Mouse (Mus musculus): ENCODE data around the gene Ubr1. TPM values are rescaled to one million over a fixed set of nuclear protein-coding genes. Genes with fewer than 3 reads are reported as not detected.

The Ubr1 gene
- total and polyA plus RNA-seq, 3 experiments: 10.7 to 18.1 (median 16.0) TPM

- Histone ChIP-seq H3K27me3 (replicated peaks) (no peaks in the 10 kb centered on the region), H3K9me3 (replicated peaks; ENCODE audit: low read length) (no peaks in the 10 kb centered on the region), H3K27ac (ENCODE audit: insufficient read depth, low read depth) (no peak overlapping the region), H3K4me3 (replicated peaks in 1 of 3; ENCODE audit: low read depth in 2 of 3, low read length in 2 of 3, poor library complexity in 1 of 3) (peak overlapping the region; percentile 70 to 91 (median 90)), H3K79me2 (replicated peaks; ENCODE audit: control insufficient read depth, extremely low read depth, insufficient read depth, poor library complexity, severe bottlenecking) (0 out of 2 replicates have a peak, but pooled peaks cover 2% of the 10 kb centered on the region), H3K4me1 (ENCODE audit: control insufficient read depth in 1 of 2, insufficient read depth in 2 of 2) (peaks cover 2 to 14% of the 10 kb centered on the region in 2 experiments; a peak in 2 of 4 replicates), H3K36me3 (replicated peaks in 1 of 2; ENCODE audit: control insufficient read depth in 1 of 2, insufficient read depth in 1 of 2, low read length in 1 of 2) (peaks cover 13 to 35% of the 10 kb centered on the region in 2 experiments), H3K4me2 (ENCODE audit: insufficient read depth, low read depth, poor library complexity, severe bottlenecking) (peak overlapping the region; percentile 96), H3K9ac (ENCODE audit: insufficient read depth, low read depth) (peak overlapping the region; percentile 29)
- no peak for TF ChIP-seq POLR2AphosphoS2 (IDR thresholded peaks at IDR 0.05; ENCODE audit: low read depth, low read length)
- no peak for TF ChIP-seq TBP (conservative IDR thresholded peaks at IDR 0.05; ENCODE audit: low read depth, low read length)
- no peak for TF ChIP-seq SMC3 (IDR thresholded peaks at IDR 0.05; ENCODE audit: low read depth, low read length)
- DNase-seq (ENCODE audit: extremely low read depth): no peak
- dilution Hi-C loops (cut with MboI; ENCODE audit: extremely low pct_ligation_motif_present, extremely low pct_unique_long_range_greater_than_20kb, low sequenced_read_pairs) (no loop called here), in situ Hi-C loops (cut with MboI; ENCODE audit: low pct_ligation_motif_present, low pct_unique_long_range_greater_than_20kb, low sequenced_read_pairs) (no loop called here)
These were observed 38.1 kb upstream of the Ubr1 start for GRCm38 (mm10) chr2:121008664-121009007.

DNA sequence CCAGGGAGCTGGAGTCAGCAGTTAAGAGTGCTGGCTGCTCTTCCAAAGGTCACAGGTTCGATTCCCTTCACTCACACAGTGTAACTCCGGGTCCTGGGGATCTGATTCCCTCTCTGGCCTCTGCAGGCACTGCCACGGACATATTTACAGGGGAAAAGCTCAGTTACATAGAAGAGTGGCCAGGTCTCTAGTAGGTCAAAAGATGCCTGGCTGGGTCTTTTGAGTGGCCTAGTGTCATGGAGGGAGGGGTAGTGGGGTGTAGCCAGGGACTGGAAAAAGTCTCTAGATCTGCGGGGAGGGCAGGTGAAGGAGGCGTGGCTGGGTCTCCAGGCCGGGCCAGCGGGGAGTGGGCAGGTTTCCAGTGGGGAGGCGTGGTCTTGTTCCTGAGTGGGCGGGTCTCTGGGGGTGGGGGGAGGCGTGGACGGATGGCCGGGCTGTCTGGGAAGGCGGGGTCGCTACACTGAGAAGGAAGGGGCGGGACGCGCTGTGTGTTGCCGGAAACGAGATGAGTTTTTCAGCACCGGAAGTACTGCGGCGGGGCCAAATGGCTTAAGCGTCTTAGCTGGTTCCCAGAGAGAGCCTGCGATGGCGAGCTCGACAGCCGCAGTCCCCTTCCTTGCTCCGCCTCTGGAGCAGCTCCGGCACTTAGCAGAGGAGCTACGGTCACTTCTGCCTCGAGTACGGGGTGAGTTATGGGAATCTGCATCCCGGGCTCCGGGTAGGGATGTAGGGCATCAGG lies 37.6 kb upstream of the Ubr1 start, which contains the start of gene Ccndbp1:
Gene Ccndbp1 (plus strand): TSS at position 479 of the 739 bp plus-strand sequence.
- H3K4me2 ChIP-seq (ENCODE audit: insufficient read depth, low read depth, poor library complexity, severe bottlenecking): peak within 1 kb of the TSS; percentile 96
- H3K9ac ChIP-seq (ENCODE audit: insufficient read depth, low read depth): peak within 1 kb of the TSS; percentile 29
- dilution Hi-C loops (cut with MboI; ENCODE audit: extremely low pct_ligation_motif_present, extremely low pct_unique_long_range_greater_than_20kb, low sequenced_read_pairs): no loop called here
- H3K4me1 ChIP-seq (ENCODE audit: control insufficient read depth in 1 of 2, insufficient read depth in 2 of 2): peaks cover 2 to 13% of the 10 kb centered on the region in 2 experiments; a peak in 2 of 4 replicates
- peaks cover 13 to 32% of the 10 kb centered on the region in 2 experiments for H3K36me3 ChIP-seq (replicated peaks in 1 of 2; ENCODE audit: control insufficient read depth in 1 of 2, insufficient read depth in 1 of 2, low read length in 1 of 2)
- H3K27ac ChIP-seq (ENCODE audit: insufficient read depth, low read depth): no peak within 1 kb of the TSS
- H3K27me3 ChIP-seq (replicated peaks): no peaks in the 10 kb centered on the region
- H3K79me2 ChIP-seq (replicated peaks; ENCODE audit: control insufficient read depth, extremely low read depth, insufficient read depth, poor library complexity, severe bottlenecking): 0 out of 2 replicates have a peak, but pooled peaks cover 2% of the 10 kb centered on the region
- no peaks in the 10 kb centered on the region for H3K9me3 ChIP-seq (replicated peaks; ENCODE audit: low read length)
- peak within 1 kb of the TSS; percentile 70 to 91 (median 90) for H3K4me3 ChIP-seq (replicated peaks in 1 of 3; ENCODE audit: low read depth in 2 of 3, low read length in 2 of 3, poor library complexity in 1 of 3)
- peak; percentile 94 for DNase-seq (ENCODE audit: extremely low read depth)
- in situ Hi-C loops (cut with MboI; ENCODE audit: low pct_ligation_motif_present, low pct_unique_long_range_greater_than_20kb, low sequenced_read_pairs): no loop called here
- peak; percentile 75 for TF ChIP-seq NELFE (IDR thresholded peaks at IDR 0.05; ENCODE audit: low read depth, low read length)
- TF ChIP-seq CHD2 (IDR thresholded peaks at IDR 0.05; ENCODE audit: low read length): peak; percentile 49; the same call in 1 of the 2 replicates
- no peak for TF ChIP-seq NRF1 (IDR thresholded peaks at IDR 0.05; ENCODE audit: low read depth, low read length)
- TF ChIP-seq RAD21 (IDR thresholded peaks at IDR 0.05; ENCODE audit: low read depth, low read length): no peak
- no peak for TF ChIP-seq USF2 (conservative IDR thresholded peaks at IDR 0.05; ENCODE audit: low read depth, low read length)
- TF ChIP-seq ETS1 (conservative IDR thresholded peaks at IDR 0.05; ENCODE audit: low read depth, low read length): no peak
- no peak for TF ChIP-seq MAFK (IDR thresholded peaks at IDR 0.05; ENCODE audit: insufficient replicate concordance, low read length)
- TF ChIP-seq SMC3 (IDR thresholded peaks at IDR 0.05; ENCODE audit: low read depth, low read length): no peak
- TF ChIP-seq MAX (IDR thresholded peaks at IDR 0.05; ENCODE audit: low read length): peak; percentile 61
- peak; percentile 75 for TF ChIP-seq TCF12 (IDR thresholded peaks at IDR 0.05; ENCODE audit: low read depth, low read length)
- TF ChIP-seq CHD1 (IDR thresholded peaks at IDR 0.05; ENCODE audit: low read depth, low read length): no peak
- no peak for TF ChIP-seq CTCF (conservative IDR thresholded peaks at IDR 0.05 in 1 of 2, IDR thresholded peaks at IDR 0.05 in 1 of 2; ENCODE audit: low read depth in 2 of 2, low read length in 2 of 2)
- peak; percentile 98 for TF ChIP-seq ELF1 (IDR thresholded peaks at IDR 0.05; ENCODE audit: low read depth, low read length)
- no peak for TF ChIP-seq USF1 (IDR thresholded peaks at IDR 0.05; ENCODE audit: low read depth, low read length)
- peak; percentile 83 for TF ChIP-seq MXI1 (IDR thresholded peaks at IDR 0.05; ENCODE audit: low read depth, low read length)
- peak; percentile 72; the same call in 1 of the 2 replicates for TF ChIP-seq TBP (conservative IDR thresholded peaks at IDR 0.05; ENCODE audit: low read depth, low read length)
- no peak for TF ChIP-seq JUN (IDR thresholded peaks at IDR 0.05; ENCODE audit: insufficient read depth, low read depth, low read length)
- no peak for TF ChIP-seq EP300 (IDR thresholded peaks at IDR 0.05; ENCODE audit: low read length)
- TF ChIP-seq IRF4 (IDR thresholded peaks at IDR 0.05; ENCODE audit: low read depth, low read length): peak; percentile 44; the same call in 1 of the 2 replicates
- peak; percentile 67; the same call in 1 of the 2 replicates for TF ChIP-seq MAZ (IDR thresholded peaks at IDR 0.05; ENCODE audit: low read depth, low read length)
- no peak for TF ChIP-seq GABPA (IDR thresholded peaks at IDR 0.05; ENCODE audit: insufficient replicate concordance, low read depth, low read length)
- TF ChIP-seq MEF2A (IDR thresholded peaks at IDR 0.05; ENCODE audit: borderline replicate concordance, low read depth, low read length): no peak
- no peak for TF ChIP-seq UBTF (IDR thresholded peaks at IDR 0.05; ENCODE audit: low read depth, low read length)
- no peak for TF ChIP-seq ZKSCAN1 (IDR thresholded peaks at IDR 0.05; ENCODE audit: borderline replicate concordance, low read depth, low read length)
- TF ChIP-seq BHLHE40 (IDR thresholded peaks at IDR 0.05; ENCODE audit: low read depth, low read length): no peak
- TF ChIP-seq ZC3H11A (IDR thresholded peaks at IDR 0.05; ENCODE audit: low read depth, low read length): no peak
- TF ChIP-seq E2F4 (IDR thresholded peaks at IDR 0.05; ENCODE audit: insufficient replicate concordance, low read depth, low read length): no peak
- no peak for TF ChIP-seq KAT2A (IDR thresholded peaks at IDR 0.05; ENCODE audit: insufficient replicate concordance, low read length)
- TF ChIP-seq PAX5 (IDR thresholded peaks at IDR 0.05; ENCODE audit: low read length): no peak
- peak; percentile 98 for TF ChIP-seq SIN3A (IDR thresholded peaks at IDR 0.05; ENCODE audit: low read length)
- peak; percentile 77 for TF ChIP-seq POLR2A (IDR thresholded peaks at IDR 0.05; ENCODE audit: low read depth, low read length)

Measured in CH12.LX (cell line).